Mouse (Mus musculus): ENCODE results near the gene Rasal1.

Rasal1 gene

DNA sequence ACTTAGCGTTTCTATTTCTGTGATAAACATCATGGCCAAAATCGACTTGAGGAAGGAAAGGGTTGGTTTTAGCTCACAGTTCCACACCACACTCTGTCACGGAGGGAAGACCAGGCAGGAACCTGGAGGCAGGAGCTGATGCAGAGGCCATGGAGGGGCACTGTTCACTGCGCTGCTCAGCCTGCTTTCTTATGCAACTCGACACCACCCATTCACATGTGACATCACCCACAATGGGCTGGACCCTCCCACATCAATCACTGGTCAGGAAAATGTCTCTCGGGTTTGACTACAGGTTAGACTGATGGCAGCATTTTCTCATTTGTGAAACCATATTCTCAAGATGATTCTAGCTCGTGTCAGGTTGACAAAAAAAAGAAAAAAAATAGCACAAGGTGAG, 72.4 kb downstream of the Rasal1 start:
- DNase-seq (ENCODE audit: low read depth, low spot score), result no peak

DNA sequence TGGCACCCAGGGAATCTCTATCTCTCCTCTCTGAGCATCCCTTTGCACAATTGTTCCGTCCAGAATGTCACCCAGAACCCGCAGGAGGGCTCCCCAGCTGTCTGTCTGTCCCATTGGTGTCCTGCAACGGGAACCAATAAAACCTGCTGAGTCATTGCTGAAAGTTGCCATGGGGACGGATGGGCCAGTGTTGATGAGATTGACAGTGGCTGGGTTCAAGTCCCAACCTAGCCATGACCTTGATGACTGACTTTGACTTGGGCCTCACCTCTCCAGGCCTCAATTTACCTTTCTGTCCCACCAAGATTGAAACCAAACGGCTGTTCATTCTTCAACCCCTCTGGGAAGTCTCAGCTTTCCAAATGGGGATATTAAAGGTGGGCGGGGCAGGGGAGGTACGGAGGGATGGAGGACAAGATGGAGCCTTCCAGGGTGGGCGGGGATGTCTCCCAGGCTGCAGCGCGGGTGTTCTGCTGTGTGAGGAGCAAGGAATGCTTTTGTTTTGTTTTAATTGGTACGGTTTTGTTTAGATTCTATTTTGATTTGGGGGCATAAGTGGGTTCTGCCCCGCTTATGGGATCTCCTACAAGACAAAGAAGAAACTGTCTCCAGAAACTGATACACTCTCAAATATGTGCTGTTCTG, 77.3 kb downstream of the Rasal1 start:
- DNase-seq (ENCODE audit: low read depth, low spot score), result no peak

Measured in A20 (cell line).